Mouse (Mus musculus): ENCODE data around the gene Dph1.

Dph1 gene

GRCm38 (mm10) chr11:75159564-75159963 lies 31.5 kb downstream of the Dph1 start:
- no peak for DNase-seq (ENCODE audit: low spot score)

DNA sequence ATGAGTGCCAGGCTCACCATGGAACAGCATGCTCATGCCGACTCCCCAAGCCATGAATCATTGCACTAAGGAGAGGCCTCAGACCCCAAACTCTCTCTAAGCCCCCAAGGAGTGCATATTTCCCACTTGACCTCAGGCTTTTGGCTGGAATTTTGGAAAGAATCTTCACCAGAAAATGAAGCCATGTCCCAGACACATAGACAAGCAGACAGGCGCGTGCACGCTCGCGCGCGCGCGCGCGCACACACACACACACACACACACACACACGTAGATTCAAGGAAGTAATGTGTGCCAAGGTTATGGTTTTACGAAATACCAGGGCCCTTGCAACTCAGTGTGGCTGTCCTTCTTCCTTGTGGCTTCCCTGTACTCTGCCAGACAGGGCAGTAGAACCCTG lies 32.6 kb downstream of the Dph1 start:
- no peak for DNase-seq (ENCODE audit: low spot score)

GRCm38 (mm10) chr11:75157901-75158300 lies 33.1 kb downstream of the Dph1 start:
- no peak for DNase-seq (ENCODE audit: low spot score)

DNA sequence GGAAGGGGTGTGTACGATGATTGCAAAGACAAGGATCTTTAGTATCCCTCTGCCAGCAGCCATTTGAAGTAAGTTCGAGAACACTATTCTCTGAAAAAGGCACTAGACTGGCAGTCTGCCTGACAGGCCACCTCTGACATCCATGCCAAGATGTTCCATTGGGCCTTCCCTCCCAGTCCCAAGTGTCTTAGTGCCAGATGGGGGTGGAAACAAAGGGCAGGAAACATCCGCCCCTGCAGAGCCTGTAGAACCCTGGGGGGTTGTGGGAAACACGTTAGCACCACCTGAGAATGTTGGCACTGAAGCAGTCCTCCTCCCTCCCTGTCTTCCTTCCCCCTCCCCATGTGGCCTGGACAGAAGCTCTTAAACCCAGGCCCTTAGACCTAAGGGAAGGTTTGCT lies 34.0 kb downstream of the Dph1 start:
- no peak for DNase-seq (ENCODE audit: low spot score)

DNA sequence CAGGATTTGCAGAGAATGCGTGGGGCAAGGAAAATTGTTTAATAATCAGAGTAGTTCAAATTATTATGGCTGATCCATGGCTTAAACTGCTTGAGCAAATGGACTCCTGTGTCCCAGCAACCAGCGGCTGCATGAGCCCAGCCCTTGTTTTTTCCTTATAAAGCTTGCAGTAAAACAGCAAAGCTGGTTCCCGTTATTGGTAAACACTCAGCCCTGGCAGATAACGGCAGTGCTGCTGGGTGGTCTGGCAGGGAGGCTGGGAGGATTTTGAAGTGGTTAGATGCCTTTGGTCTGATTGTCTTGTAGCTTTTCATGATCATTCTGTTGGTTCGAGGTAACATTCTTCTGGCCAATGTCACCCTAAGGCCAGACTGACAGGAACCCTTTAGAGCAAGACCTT lies 34.6 kb downstream of the Dph1 start:
- DNase-seq (ENCODE audit: low spot score) = no peak

GRCm38 (mm10) chr11:75155985-75156384 lies 35.1 kb downstream of the Dph1 start:
- no peak for DNase-seq (ENCODE audit: low spot score)

GRCm38 (mm10) chr11:75154053-75154585 lies 36.9 kb downstream of the Dph1 start:
- no peak for DNase-seq (ENCODE audit: low spot score)

- DNase-seq (ENCODE audit: low spot score) = no peak
Observed at GRCm38 (mm10) chr11:75152603-75153557, 38.2 kb downstream of the Dph1 start.

- DNase-seq (ENCODE audit: low spot score) = no peak
Observed at GRCm38 (mm10) chr11:75150346-75150745, 40.7 kb downstream of the Dph1 start.

DNA sequence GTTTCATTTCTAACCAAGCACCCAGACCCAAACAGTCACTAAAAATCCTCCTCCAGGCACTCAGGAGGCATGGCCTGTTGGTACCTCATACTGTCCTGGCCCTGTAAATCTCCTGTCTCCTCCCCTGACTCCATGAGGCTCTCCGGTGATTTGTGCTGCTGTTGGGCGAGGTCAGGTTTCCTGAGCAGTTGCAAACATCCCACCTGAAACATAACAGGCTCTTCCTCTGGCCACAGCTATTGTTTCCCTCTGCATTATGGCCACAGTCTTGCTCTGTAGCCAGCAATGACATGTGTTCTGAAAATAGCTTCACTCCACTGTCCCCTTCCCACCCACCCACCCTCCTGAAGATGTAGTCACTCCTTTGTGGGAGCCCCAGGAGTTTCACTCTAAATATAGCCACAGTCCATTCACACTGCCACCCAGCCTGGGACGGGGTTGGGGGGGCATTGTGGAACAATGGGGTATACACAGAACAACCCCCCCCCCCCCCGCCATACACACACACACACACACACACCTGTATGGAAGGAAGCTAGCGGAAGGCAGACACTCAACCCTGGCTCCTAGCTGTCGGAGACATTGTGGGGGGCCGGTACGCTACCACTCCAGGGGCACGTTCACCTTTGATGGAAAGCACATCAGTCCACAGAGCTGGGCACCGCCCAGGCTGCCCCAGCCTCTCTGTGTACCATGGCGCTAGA lies 42.6 kb downstream of the Dph1 start:
- DNase-seq (ENCODE audit: low spot score) = no peak

DNA sequence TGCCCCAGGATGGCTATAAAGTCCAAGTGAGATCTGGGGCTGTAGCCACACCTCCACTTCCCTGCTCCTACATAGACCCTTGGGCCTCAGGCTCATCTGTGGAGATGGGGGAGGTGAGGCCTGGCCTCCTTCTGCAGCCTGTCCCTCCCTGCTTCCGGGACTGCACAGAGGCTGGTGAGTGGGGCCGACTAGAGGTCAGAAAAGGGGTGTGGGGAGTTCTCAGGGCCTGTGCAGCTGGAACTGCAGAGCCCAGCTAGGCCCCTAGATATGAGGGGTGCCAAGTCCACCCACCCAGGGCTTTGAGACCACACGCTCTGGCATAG lies 43.2 kb downstream of the Dph1 start:
- no peak for DNase-seq (ENCODE audit: low spot score)

DNA sequence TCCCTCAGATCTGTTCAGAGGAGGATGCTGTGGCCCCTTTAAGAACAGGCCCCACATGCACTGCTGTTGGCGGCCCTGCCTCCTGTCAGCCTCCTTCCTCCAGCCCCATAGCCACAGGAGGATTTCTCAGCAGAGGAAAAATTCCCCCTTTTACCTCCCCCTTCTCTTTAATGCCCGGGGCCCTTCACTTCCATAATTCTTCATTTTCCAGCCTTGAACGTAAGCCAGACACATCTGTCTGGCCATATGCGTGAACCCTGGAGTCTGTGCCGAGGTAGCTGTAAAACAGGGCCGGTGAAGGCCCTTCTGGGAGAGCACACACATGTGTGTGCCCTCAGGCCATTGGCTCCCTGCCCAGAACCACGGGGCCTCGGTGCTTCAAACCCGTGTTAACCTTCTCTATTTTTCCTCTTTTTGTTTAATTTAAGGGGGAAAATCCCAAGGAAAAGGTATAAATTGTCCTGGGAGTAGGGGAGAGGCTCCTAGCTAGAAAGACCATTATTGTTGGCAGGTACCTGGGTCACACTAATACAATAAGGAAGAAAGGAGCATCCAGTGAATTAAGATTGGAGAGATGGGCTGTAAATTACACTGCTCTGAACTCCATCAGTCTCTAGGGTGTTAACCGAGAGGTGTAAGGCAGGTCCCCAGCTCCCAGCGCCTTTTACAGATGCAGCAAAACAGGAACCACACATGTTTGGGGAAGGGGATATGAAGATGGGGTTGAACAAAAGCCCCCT lies 43.8 kb downstream of the Dph1 start:
- no peak for DNase-seq (ENCODE audit: low spot score)

- DNase-seq (ENCODE audit: low spot score) = no peak
Observed at GRCm38 (mm10) chr11:75145841-75146240, 45.2 kb downstream of the Dph1 start.

- DNase-seq (ENCODE audit: low spot score) = no peak
Observed at GRCm38 (mm10) chr11:75142749-75143148, 48.3 kb downstream of the Dph1 start.

DNA sequence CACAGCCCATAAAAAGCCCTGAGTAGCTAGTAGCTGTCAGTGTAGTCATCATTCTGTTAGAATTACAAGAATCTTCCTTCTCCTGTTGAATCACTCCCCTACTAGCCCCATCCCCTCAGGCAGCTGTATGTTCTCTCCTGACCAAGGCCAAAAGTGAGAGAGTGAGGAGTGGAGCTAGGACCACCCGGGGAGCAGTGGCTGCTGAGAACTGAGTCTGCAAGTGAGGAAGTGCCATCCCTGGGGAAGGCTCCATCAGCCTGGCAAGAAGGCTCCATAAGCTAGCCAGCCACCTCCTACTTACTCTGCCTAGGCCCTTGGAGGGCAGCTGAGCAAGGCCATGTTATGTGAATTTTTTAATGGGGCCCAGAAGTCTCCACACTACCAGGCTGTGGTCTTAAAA lies 49.1 kb downstream of the Dph1 start:
- DNase-seq (ENCODE audit: low spot score) = no peak

- DNase-seq (ENCODE audit: low spot score) = no peak
Observed at GRCm38 (mm10) chr11:75141038-75141437, 50.0 kb downstream of the Dph1 start.

- no peak for DNase-seq (ENCODE audit: low spot score)
Observed at GRCm38 (mm10) chr11:75140431-75140830, 50.6 kb downstream of the Dph1 start.

GRCm38 (mm10) chr11:75139122-75139963 lies 51.7 kb downstream of the Dph1 start:
- DNase-seq (ENCODE audit: low spot score) = no peak

DNA sequence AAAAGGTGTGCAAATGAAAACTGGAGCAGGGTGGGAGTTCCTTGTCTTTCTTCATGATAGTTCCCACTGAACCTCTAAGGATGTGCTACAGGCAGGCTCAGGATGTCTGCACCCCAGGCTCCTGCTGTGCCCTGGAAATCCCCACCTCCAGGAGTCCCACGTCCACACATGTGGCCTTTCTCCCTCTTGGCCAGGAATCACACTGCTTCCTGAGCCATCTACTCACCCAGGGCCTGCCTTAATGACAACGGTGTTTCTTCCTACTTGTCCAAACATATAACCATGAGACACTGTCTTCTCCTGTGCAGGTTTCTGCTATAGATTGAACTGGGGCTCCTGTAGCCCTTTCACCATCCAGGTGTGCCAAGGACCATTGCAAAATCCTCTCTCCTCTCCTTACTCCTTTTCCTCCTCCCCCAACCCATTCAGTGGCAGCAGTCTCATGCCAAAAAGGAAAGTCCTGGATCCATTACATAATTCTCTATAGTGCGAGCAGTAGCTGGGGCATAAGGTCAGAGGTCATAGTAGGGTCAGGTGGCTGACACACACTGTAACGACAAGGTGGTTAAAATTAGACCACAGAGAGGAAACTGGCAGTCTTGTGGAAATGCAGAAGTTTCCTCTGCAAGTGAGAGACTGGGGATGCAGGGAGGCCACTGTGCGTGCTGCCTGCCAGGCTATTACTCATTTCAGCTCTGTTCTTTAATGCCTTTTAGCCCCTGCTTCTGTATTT lies 54.2 kb downstream of the Dph1 start:
- DNase-seq (ENCODE audit: low spot score) = no peak

- DNase-seq (ENCODE audit: low spot score) = no peak
Observed at GRCm38 (mm10) chr11:75135358-75135757, 55.7 kb downstream of the Dph1 start.
